Mouse (Mus musculus): ENCODE data around the gene Gli3. TPM values are rescaled to one million over a fixed set of nuclear protein-coding genes. Genes with fewer than 3 reads are reported as not detected.
A peak's percentile ranks its signal among the peaks of the same experiment; 100 is the strongest.

Gli3 gene
- polyA plus RNA-seq, 1 experiment from 2014 or later, result 32.6 TPM

DNA sequence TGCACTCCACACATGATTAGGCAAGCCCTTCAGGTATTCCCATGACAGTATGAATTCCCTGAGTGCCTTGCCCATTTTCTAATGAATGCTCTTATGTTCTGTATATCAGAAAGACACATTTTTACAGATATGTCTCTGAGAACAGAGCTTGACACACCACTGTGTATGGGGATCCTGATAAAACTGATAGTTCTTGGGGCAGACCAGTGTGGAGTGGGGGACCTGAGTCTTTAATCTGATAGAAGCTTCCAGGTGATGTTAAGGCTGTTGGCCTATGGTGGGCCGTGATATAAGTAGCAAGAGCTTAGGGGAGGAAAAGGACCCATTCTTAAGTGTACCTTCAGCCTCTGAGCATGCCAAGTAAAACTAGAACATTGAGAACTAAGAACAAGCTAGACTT lies 178.5 kb downstream of the Gli3 start:
- 88% methylated on average over 1 of the region's 1 CpGs for WGBS
- H3K4me2 ChIP-seq (ENCODE audit: low read depth, low read length), result no peak overlapping the region

DNA sequence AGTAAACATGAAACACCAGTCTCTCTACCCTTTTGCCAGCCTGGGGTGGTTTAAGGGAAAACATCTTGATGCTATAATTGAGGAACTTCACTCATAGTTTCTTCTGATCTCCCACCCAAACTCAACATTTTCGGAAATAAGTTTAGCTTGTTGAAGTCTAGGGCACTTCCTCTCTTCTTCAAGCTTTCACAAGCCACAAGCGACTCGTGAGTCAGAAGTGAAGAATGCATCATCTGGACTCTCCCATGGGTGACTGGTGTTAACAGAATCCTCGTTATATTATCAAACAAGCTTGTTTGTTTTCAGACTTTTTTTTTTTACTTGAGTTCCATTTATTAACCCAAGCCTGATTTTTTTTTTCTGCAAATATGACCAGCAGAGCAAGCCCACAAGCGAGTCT lies 197.5 kb downstream of the Gli3 start:
- peaks cover 3% of the 10 kb centered on the region; the same call in 1 of the 2 replicates for H3K4me1 ChIP-seq (ENCODE audit: control insufficient read depth, insufficient read depth, low read length)
- no peak overlapping the region for H3K27ac ChIP-seq (replicated peaks; ENCODE audit: low read depth, low read length)
- H3K27me3 ChIP-seq (ENCODE audit: control insufficient read depth, insufficient read depth, low read length), result no peaks in the 10 kb centered on the region
- 93% methylated on average over 5 of the region's 5 CpGs for WGBS
- no peak overlapping the region for H3K4me2 ChIP-seq (ENCODE audit: low read depth, low read length)
- no peaks in the 10 kb centered on the region for H3K9me3 ChIP-seq (replicated peaks; ENCODE audit: control insufficient read depth, low read length)
- no peak for ATAC-seq (replicated peaks; ENCODE audit: insufficient number of reproducible peaks, low FRiP score, low TSS enrichment, low read depth)
- H3K36me3 ChIP-seq (replicated peaks; ENCODE audit: control insufficient read depth, insufficient read depth, low read depth, low read length), result peaks cover 6% of the 10 kb centered on the region
- no peak overlapping the region for H3K4me3 ChIP-seq (ENCODE audit: low read depth, low read length)
- no peak overlapping the region for H3K9ac ChIP-seq (replicated peaks; ENCODE audit: low read length)
- no peak for DNase-seq (ENCODE audit: low spot score)

More for the DNA sequence above, 178.5 kb downstream of the Gli3 start:
- ATAC-seq (replicated peaks; ENCODE audit: insufficient number of reproducible peaks, low FRiP score, low TSS enrichment, low read depth), result no peak
- no peak overlapping the region for H3K9ac ChIP-seq (replicated peaks; ENCODE audit: low read length)
- no peak overlapping the region for H3K27ac ChIP-seq (replicated peaks; ENCODE audit: low read depth, low read length)
- no peaks in the 10 kb centered on the region for H3K36me3 ChIP-seq (replicated peaks; ENCODE audit: control insufficient read depth, insufficient read depth, low read depth, low read length)
- H3K4me3 ChIP-seq (ENCODE audit: low read depth, low read length), result no peak overlapping the region
- no peaks in the 10 kb centered on the region for H3K27me3 ChIP-seq (ENCODE audit: control insufficient read depth, insufficient read depth, low read length)
- DNase-seq (ENCODE audit: low spot score), result no peak
- H3K9me3 ChIP-seq (replicated peaks; ENCODE audit: control insufficient read depth, low read length), result no peaks in the 10 kb centered on the region
- no peaks in the 10 kb centered on the region for H3K4me1 ChIP-seq (ENCODE audit: control insufficient read depth, insufficient read depth, low read length)

DNA sequence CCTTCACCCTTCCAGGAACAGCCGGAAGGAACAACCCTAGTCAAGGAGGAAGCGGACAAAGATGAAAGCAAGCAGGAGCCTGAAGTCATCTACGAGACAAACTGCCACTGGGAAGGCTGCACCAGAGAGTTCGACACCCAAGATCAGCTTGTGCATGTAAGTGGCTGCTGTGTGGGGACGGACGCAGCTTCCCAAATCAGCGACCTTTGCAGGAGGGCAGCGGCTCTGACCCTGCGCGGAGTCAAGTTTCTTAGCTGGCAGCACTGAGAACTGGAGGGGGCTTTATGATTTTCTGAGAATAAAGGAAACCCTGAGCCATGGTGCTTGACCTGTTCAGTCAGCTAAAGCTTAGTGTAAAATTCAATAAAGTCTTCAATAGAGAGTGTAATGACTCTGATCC lies 199.3 kb downstream of the Gli3 start:
- H3K4me3 ChIP-seq (ENCODE audit: low read depth, low read length), result no peak overlapping the region
- no peak overlapping the region for H3K4me2 ChIP-seq (ENCODE audit: low read depth, low read length)
- no peak; the same call in 1 of the 2 replicates for ATAC-seq (replicated peaks; ENCODE audit: insufficient number of reproducible peaks, low FRiP score, low TSS enrichment, low read depth)
- H3K36me3 ChIP-seq (replicated peaks; ENCODE audit: control insufficient read depth, insufficient read depth, low read depth, low read length), result peaks cover 6% of the 10 kb centered on the region
- H3K9me3 ChIP-seq (replicated peaks; ENCODE audit: control insufficient read depth, low read length), result no peaks in the 10 kb centered on the region
- 0 out of 2 replicates have a peak overlapping the region, but pooled peaks have one; percentile 56 for H3K27ac ChIP-seq (replicated peaks; ENCODE audit: low read depth, low read length)
- peak; percentile 50 for DNase-seq (ENCODE audit: low spot score)
- no peaks in the 10 kb centered on the region for H3K27me3 ChIP-seq (ENCODE audit: control insufficient read depth, insufficient read depth, low read length)
- H3K4me1 ChIP-seq (ENCODE audit: control insufficient read depth, insufficient read depth, low read length), result peaks cover 3% of the 10 kb centered on the region; the same call in 1 of the 2 replicates
- 13% methylated on average over 10 of the region's 10 CpGs for WGBS
- no peak overlapping the region for H3K9ac ChIP-seq (replicated peaks; ENCODE audit: low read length)

DNA sequence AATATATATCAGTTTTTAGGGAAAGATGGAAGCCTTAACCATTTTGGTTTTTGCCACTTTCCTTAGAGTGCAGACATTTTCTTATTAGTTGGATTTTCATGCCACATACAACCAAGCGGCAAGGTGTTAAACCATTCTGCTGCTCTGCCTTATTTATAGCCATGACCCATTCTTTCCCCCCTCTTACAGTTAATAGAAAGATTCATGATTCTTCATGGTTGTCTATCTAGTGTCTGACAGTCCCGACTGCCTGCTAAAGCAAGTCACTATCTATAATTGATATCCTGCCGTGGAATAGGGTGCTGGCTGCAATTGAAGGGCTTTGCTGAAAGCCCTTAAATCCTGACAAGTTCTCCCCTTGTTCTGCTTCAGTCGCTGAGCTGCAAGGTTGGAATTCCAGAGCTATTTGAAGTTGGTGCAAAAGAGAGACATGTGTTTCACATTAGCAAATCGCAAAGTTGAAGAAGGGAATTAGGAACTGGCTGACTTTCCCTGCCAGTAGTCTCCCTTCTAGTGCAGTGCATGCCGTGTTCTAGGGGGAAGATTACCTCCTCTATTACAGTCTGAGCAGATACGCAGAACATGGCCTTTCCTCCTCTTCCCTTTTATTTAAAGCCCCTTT lies 201.7 kb downstream of the Gli3 start:
- Histone ChIP-seq H3K4me1 (ENCODE audit: control insufficient read depth, insufficient read depth, low read length) (peaks cover 3% of the 10 kb centered on the region; the same call in 1 of the 2 replicates), H3K36me3 (replicated peaks; ENCODE audit: control insufficient read depth, insufficient read depth, low read depth, low read length) (peaks cover 6% of the 10 kb centered on the region), H3K4me3 (ENCODE audit: low read depth, low read length) (no peak overlapping the region), H3K27me3 (ENCODE audit: control insufficient read depth, insufficient read depth, low read length) (no peaks in the 10 kb centered on the region), H3K27ac (replicated peaks; ENCODE audit: low read depth, low read length) (no peak overlapping the region), H3K9ac (replicated peaks; ENCODE audit: low read length) (no peak overlapping the region), H3K9me3 (replicated peaks; ENCODE audit: control insufficient read depth, low read length) (no peaks in the 10 kb centered on the region), H3K4me2 (ENCODE audit: low read depth, low read length) (no peak overlapping the region)
- ATAC-seq (replicated peaks; ENCODE audit: insufficient number of reproducible peaks, low FRiP score, low TSS enrichment, low read depth) (no peak), DNase-seq (ENCODE audit: low spot score) (peak; percentile 84)
- WGBS, result 25% methylated on average over 7 of the region's 7 CpGs

DNA sequence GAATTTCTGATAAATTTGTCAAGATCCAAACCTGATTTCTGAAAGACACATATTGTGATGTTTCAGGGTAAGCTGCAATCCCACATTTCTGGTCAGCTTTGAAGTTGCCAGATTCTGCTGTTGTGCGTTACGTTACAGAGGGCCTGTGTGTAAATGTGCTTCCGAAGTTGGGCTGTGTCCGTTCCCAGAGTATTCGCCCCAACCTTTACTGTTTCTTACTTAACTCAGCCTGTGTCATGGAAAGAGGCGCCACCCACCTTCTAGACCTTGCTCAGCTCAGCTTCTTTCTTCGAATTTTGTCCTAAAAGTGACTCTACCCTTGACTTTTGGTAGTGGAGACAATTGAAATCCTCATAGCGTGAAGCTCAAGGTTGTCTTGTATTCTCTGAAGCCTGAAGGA lies 202.5 kb downstream of the Gli3 start:
- Histone ChIP-seq H3K9ac (replicated peaks; ENCODE audit: low read length) (no peak overlapping the region), H3K27ac (replicated peaks; ENCODE audit: low read depth, low read length) (no peak overlapping the region), H3K9me3 (replicated peaks; ENCODE audit: control insufficient read depth, low read length) (no peaks in the 10 kb centered on the region), H3K4me2 (ENCODE audit: low read depth, low read length) (no peak overlapping the region), H3K27me3 (ENCODE audit: control insufficient read depth, insufficient read depth, low read length) (no peaks in the 10 kb centered on the region), H3K36me3 (replicated peaks; ENCODE audit: control insufficient read depth, insufficient read depth, low read depth, low read length) (peaks cover 3% of the 10 kb centered on the region), H3K4me1 (ENCODE audit: control insufficient read depth, insufficient read depth, low read length) (peaks cover 3% of the 10 kb centered on the region; the same call in 1 of the 2 replicates), H3K4me3 (ENCODE audit: low read depth, low read length) (no peak overlapping the region)
- ATAC-seq (replicated peaks; ENCODE audit: insufficient number of reproducible peaks, low FRiP score, low TSS enrichment, low read depth) (no peak), DNase-seq (ENCODE audit: low spot score) (peak; percentile 8)
- WGBS, result 77% methylated on average over 8 of the region's 8 CpGs

DNA sequence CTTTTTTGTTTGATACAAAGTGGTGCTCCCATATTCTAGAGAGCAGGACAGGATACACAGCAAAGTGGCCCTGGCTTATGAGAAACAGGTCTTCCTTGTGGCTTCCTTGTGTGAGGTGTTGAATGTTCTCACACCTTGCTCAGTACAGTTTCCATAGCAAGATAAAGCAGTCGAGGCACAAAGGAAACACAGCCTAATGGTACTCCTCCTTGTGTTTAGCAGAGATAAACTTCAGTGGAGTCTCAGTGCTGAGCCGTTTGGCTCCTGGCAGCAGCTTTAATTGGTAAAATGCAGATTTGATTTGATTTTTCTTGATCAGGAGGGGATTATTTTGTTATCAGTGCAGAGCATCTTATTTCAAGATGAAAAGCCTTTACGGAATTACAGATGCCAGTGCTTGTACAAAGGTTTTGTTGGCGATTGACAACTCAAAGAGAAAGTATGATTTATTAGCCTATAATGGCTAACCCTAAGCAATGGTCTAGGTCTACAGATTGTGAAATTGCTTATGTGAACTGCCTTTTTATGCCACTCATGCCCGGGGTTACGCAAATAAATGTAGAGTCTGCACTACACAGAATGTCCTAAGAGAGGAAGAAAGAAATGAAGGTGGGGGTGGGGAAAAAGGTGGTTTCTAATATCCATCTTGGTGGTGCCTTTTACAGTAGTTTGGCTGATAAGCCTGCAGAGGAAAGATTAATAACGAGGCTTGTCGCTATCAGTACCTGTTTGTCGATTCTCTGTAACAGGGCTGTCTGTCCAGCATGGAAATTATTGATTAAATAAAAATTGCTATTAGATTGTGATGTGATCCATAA lies 207.3 kb downstream of the Gli3 start:
- no peak for ATAC-seq (replicated peaks; ENCODE audit: insufficient number of reproducible peaks, low FRiP score, low TSS enrichment, low read depth)
- Histone ChIP-seq H3K36me3 (replicated peaks; ENCODE audit: control insufficient read depth, insufficient read depth, low read depth, low read length) (no peaks in the 10 kb centered on the region), H3K27ac (replicated peaks; ENCODE audit: low read depth, low read length) (no peak overlapping the region), H3K9me3 (replicated peaks; ENCODE audit: control insufficient read depth, low read length) (no peaks in the 10 kb centered on the region), H3K4me3 (ENCODE audit: low read depth, low read length) (no peak overlapping the region), H3K4me1 (ENCODE audit: control insufficient read depth, insufficient read depth, low read length) (no peaks in the 10 kb centered on the region), H3K4me2 (ENCODE audit: low read depth, low read length) (no peak overlapping the region), H3K9ac (replicated peaks; ENCODE audit: low read length) (no peak overlapping the region), H3K27me3 (ENCODE audit: control insufficient read depth, insufficient read depth, low read length) (no peaks in the 10 kb centered on the region)
- no peak for DNase-seq (ENCODE audit: low spot score)
- WGBS, result 81% methylated on average over 9 of the region's 9 CpGs

DNA sequence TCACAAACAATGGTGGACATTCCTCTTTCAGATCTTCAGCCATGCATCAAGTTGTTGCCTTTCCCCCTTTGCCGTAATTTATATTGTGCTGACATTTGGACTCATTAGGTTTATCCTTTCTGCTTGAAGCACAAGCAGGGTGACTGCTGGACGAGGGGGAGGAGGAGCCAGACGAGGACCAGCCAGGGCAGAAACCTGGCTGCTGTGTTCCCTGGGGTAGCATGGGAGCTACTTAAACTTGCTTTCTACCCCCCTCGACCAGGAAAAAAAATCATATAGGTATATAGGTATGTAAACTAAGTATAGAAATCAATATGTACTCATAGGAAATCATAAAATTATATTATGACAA lies 207.9 kb downstream of the Gli3 start:
- no peak for ATAC-seq (replicated peaks; ENCODE audit: insufficient number of reproducible peaks, low FRiP score, low TSS enrichment, low read depth)
- 66% methylated on average over 4 of the region's 4 CpGs for WGBS

DNA sequence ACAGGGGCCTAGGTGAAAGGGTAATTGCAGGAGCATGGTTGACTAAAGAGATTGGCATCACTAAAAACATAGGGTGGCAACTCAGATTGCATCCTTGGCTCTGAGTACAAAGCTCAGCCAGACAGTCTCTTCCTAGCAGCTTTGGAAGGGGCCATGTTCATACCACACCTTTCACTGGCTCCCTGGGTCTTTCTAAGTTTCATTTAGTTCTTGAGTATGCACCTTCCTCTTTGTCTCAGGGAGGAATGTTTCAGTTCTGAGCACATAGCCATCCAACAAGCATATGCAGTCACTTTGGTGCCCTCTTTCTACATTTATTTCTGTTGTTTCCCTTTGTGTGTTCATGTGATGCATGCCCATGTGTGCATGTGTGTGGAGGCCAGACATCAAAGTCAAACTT lies 212.4 kb downstream of the Gli3 start:
- no peak overlapping the region for H3K27ac ChIP-seq (replicated peaks; ENCODE audit: low read depth, low read length)
- H3K27me3 ChIP-seq (ENCODE audit: control insufficient read depth, insufficient read depth, low read length), result no peaks in the 10 kb centered on the region
- no peaks in the 10 kb centered on the region for H3K9me3 ChIP-seq (replicated peaks; ENCODE audit: control insufficient read depth, low read length)
- H3K9ac ChIP-seq (replicated peaks; ENCODE audit: low read length), result no peak overlapping the region
- no peaks in the 10 kb centered on the region for H3K4me1 ChIP-seq (ENCODE audit: control insufficient read depth, insufficient read depth, low read length)
- no peaks in the 10 kb centered on the region for H3K36me3 ChIP-seq (replicated peaks; ENCODE audit: control insufficient read depth, insufficient read depth, low read depth, low read length)
- DNase-seq (ENCODE audit: low spot score) (no peak), ATAC-seq (replicated peaks; ENCODE audit: insufficient number of reproducible peaks, low FRiP score, low TSS enrichment, low read depth) (no peak)
- no peak overlapping the region for H3K4me3 ChIP-seq (ENCODE audit: low read depth, low read length)
- no peak overlapping the region for H3K4me2 ChIP-seq (ENCODE audit: low read depth, low read length)

More for the DNA sequence above, 207.9 kb downstream of the Gli3 start:
- Histone ChIP-seq H3K9me3 (replicated peaks; ENCODE audit: control insufficient read depth, low read length) (no peaks in the 10 kb centered on the region), H3K27ac (replicated peaks; ENCODE audit: low read depth, low read length) (no peak overlapping the region), H3K9ac (replicated peaks; ENCODE audit: low read length) (no peak overlapping the region), H3K4me2 (ENCODE audit: low read depth, low read length) (no peak overlapping the region), H3K4me3 (ENCODE audit: low read depth, low read length) (no peak overlapping the region), H3K27me3 (ENCODE audit: control insufficient read depth, insufficient read depth, low read length) (no peaks in the 10 kb centered on the region), H3K4me1 (ENCODE audit: control insufficient read depth, insufficient read depth, low read length) (no peaks in the 10 kb centered on the region), H3K36me3 (replicated peaks; ENCODE audit: control insufficient read depth, insufficient read depth, low read depth, low read length) (no peaks in the 10 kb centered on the region)
- DNase-seq (ENCODE audit: low spot score), result no peak
